Comparison of ENCODE assay signal across 8 mouse cellular contexts in the genomic region with DNA sequence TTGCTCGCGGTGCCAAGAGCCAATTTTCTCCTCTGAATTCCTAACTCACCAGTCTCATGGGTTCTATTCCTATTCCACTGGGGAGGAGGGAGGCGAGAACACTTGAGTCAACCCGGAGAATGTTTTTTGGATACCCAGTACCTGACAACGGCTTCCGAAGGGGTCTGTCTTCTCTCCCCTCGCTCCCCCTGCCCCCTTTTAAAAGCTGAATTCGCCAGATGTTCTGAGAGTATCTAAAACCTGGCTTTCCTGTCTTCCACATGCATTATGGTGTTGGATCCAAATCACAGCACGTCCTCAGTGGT. TPM values are rescaled to one million over a fixed set of nuclear protein-coding genes. Genes with fewer than 3 reads are reported as not detected.
DNase-seq lines count a peak whose midpoint lies in the region; ATAC-seq and TF ChIP-seq lines count a peak whose summit lies in the region.

No protein-coding gene starts in this region.

- H3K4me3 ChIP-seq in kidney, postnatal 0 days (replicated peaks; ENCODE audit: low read depth, low read length): peak overlapping the region; percentile 26; the same call in 1 of the 2 replicates
- H3K4me3 ChIP-seq in cortical plate, adult 2 months (ENCODE audit: insufficient read depth, low read length): peak overlapping the region; percentile 40
- H3K4me3 ChIP-seq in hindbrain, embryonic 12.5 days: peak overlapping the region; percentile 29
- H3K4me3 ChIP-seq in midbrain, embryonic 12.5 days: peak overlapping the region; percentile 25

- no peak for TF ChIP-seq CTCF in kidney, postnatal 0 days (IDR thresholded peaks at IDR 0.05; ENCODE audit: low read depth)
- TF ChIP-seq CTCF in cortical plate, adult 2 months (IDR thresholded peaks at IDR 0.05; ENCODE audit: extremely low read depth, insufficient read depth, low read length): no peak

- 18% methylated on average over 9 of the region's 9 CpGs for WGBS in kidney, postnatal 0 days
- WGBS in hindbrain, embryonic 12.5 days: 23% methylated on average over 9 of the region's 9 CpGs
- WGBS in midbrain, embryonic 12.5 days: 14% methylated on average over 9 of the region's 9 CpGs

- H3K4me2 ChIP-seq in kidney, postnatal 0 days (ENCODE audit: low read length): peak overlapping the region; percentile 59
- H3K4me2 ChIP-seq in hindbrain, embryonic 12.5 days (replicated peaks): peak overlapping the region; percentile 57
- H3K4me2 ChIP-seq in midbrain, embryonic 12.5 days (replicated peaks): peak overlapping the region; percentile 55

- no peaks in the 10 kb centered on the region for H3K27me3 ChIP-seq in kidney, postnatal 0 days (ENCODE audit: insufficient read depth, low read length)
- H3K27me3 ChIP-seq in hindbrain, embryonic 12.5 days: peaks cover 25% of the 10 kb centered on the region
- H3K27me3 ChIP-seq in midbrain, embryonic 12.5 days: peaks cover 77% of the 10 kb centered on the region

- DNase-seq in kidney, postnatal 0 days (ENCODE audit: low spot score): no peak
- DNase-seq in kidney, adult 8-10 months: no peak
- no peak for DNase-seq in adrenal gland, postnatal 25 days
- DNase-seq in spleen, postnatal 10 days (ENCODE audit: low spot score in 2 of 2): no peak
- no peak for DNase-seq in adrenal gland, adult 18-20 months (ENCODE audit: low spot score in 2 of 2)

- H3K9me3 ChIP-seq in kidney, postnatal 0 days (replicated peaks; ENCODE audit: low read length): no peaks in the 10 kb centered on the region
- H3K9me3 ChIP-seq in hindbrain, embryonic 12.5 days (replicated peaks): no peaks in the 10 kb centered on the region
- no peaks in the 10 kb centered on the region for H3K9me3 ChIP-seq in midbrain, embryonic 12.5 days

- H3K4me1 ChIP-seq in kidney, postnatal 0 days (replicated peaks; ENCODE audit: insufficient read depth, low read length): peaks cover 18% of the 10 kb centered on the region; the same call in 1 of the 2 replicates
- H3K4me1 ChIP-seq in cortical plate, adult 2 months (ENCODE audit: control insufficient read depth, insufficient read depth, low read length): peaks cover 5% of the 10 kb centered on the region; the same call in 1 of the 2 replicates
- H3K4me1 ChIP-seq in hindbrain, embryonic 12.5 days: peaks cover 38% of the 10 kb centered on the region
- peaks cover 40% of the 10 kb centered on the region for H3K4me1 ChIP-seq in midbrain, embryonic 12.5 days

- no peak for TF ChIP-seq POLR2A in cortical plate, adult 2 months (IDR thresholded peaks at IDR 0.05; ENCODE audit: extremely low read depth, insufficient read depth, low read length)

- H3K36me3 ChIP-seq in kidney, postnatal 0 days (ENCODE audit: insufficient read depth, low read length): no peaks in the 10 kb centered on the region
- no peaks in the 10 kb centered on the region for H3K36me3 ChIP-seq in hindbrain, embryonic 12.5 days
- no peaks in the 10 kb centered on the region for H3K36me3 ChIP-seq in midbrain, embryonic 12.5 days

- no peak for ATAC-seq in kidney, postnatal 0 days (replicated peaks; ENCODE audit: low FRiP score, low read depth)
- ATAC-seq in hindbrain, embryonic 12.5 days (ENCODE audit: low FRiP score): no peak
- no peak for ATAC-seq in midbrain, embryonic 12.5 days (ENCODE audit: low FRiP score, low read depth)

- H3K27ac ChIP-seq in kidney, postnatal 0 days: no peak overlapping the region
- peak overlapping the region; percentile 85 for H3K27ac ChIP-seq in cortical plate, adult 2 months (ENCODE audit: insufficient read depth, low read length)
- no peak overlapping the region for H3K27ac ChIP-seq in hindbrain, embryonic 12.5 days
- no peak overlapping the region for H3K27ac ChIP-seq in midbrain, embryonic 12.5 days (replicated peaks)

- H3K9ac ChIP-seq in kidney, postnatal 0 days (ENCODE audit: low read depth, low read length): no peak overlapping the region
- no peak overlapping the region for H3K9ac ChIP-seq in hindbrain, embryonic 12.5 days
- no peak overlapping the region for H3K9ac ChIP-seq in midbrain, embryonic 12.5 days (replicated peaks)

RNA-seq across cellular contexts. Expression of a gene that starts 46.0 kb away (rescaled TPM):
- polyA plus RNA-seq in kidney, postnatal 0 days (2015; fragmentation: Nextera tagmentation; extraction: Ambion mirVana): 7.0 and 7.8 TPM in 2 replicates
- 29.9 and 31.9 TPM in 2 replicates for polyA plus RNA-seq in cortical plate, adult 2 months (2012; rRNA removed)
- polyA plus RNA-seq in hindbrain, embryonic 12.5 days (2016; fragmentation: Nextera tagmentation; extraction: Ambion mirVana): 18.1 and 18.7 TPM in 2 replicates
- 14.5 and 14.7 TPM in 2 replicates for polyA plus RNA-seq in midbrain, embryonic 12.5 days (2016; fragmentation: Nextera tagmentation; extraction: Ambion mirVana)
- 33.9 and 40.3 TPM in 2 replicates for total RNA-seq in adrenal gland, postnatal 25 days (2021)
- total RNA-seq in adrenal gland, adult 18-20 months (2021): 10 to 100 TPM; 33.9 to 38.2 TPM
